Mouse (Mus musculus) ES-Bruce4 (cell line): ENCODE data around the gene Susd4.

ENCODE experiments used
- CTCF ChIP-seq: IDR thresholded peaks from one replicate; pipeline ENCODE4 v1.8.1; 2011; ENCODE audit warnings: low read depth, low read length
- EP300 ChIP-seq: IDR thresholded peaks from 2 replicates; pipeline ENCODE4 v1.6.1; 2011; ENCODE audit warnings: low read depth, low read length; ENCODE audit not compliant: insufficient read depth
- POLR2A ChIP-seq: IDR thresholded peaks from one replicate; pipeline ENCODE4 v1.8.1; 2011; ENCODE audit warnings: low read length; ENCODE audit not compliant: insufficient read depth

GRCm38 (mm10) chr1:182840011-182840410 is 76.4 kb downstream of the Susd4 start:
- TF ChIP-seq CTCF, result no peak
- no peak for TF ChIP-seq POLR2A
- no peak for TF ChIP-seq EP300
